Mouse (Mus musculus): ENCODE data around the gene Vash2.
A peak's percentile ranks its signal among the peaks of the same experiment; 100 is the strongest.
"Not testable (repeated sequence)": the region's sequence is repeated elsewhere in the genome, so short reads cannot be mapped to it uniquely, and the experiment has no call there.

Gene Vash2

GRCm38 (mm10) chr1:190927751-190928369, 51.2 kb downstream of the Vash2 start:
- DNase-seq (ENCODE audit: low spot score in 2 of 2): no peak

GRCm38 (mm10) chr1:190927311-190927710, 51.8 kb downstream of the Vash2 start:
- DNase-seq (ENCODE audit: low spot score in 2 of 2): no peak

GRCm38 (mm10) chr1:190924812-190925211, 54.3 kb downstream of the Vash2 start, which contains the start of gene Angel2:
Gene Angel2 (plus strand): TSS chr1:190925112.
- DNase-seq (ENCODE audit: low spot score in 2 of 2): not testable (repeated sequence)

GRCm38 (mm10) chr1:190919725-190920469, 59.2 kb downstream of the Vash2 start:
- no peak for DNase-seq (ENCODE audit: low spot score in 2 of 2)

GRCm38 (mm10) chr1:190918938-190919337, 60.2 kb downstream of the Vash2 start:
- peak; percentile 57 to 79 for DNase-seq (ENCODE audit: low spot score in 2 of 2)

GRCm38 (mm10) chr1:190912623-190913022, 66.5 kb downstream of the Vash2 start:
- DNase-seq (ENCODE audit: low spot score in 2 of 2): no peak

GRCm38 (mm10) chr1:190911415-190912123, 67.5 kb downstream of the Vash2 start, which contains the start of gene Rps6kc1:
Gene Rps6kc1 (minus strand): TSS chr1:190911770.
- DNase-seq (ENCODE audit: low spot score in 2 of 2): peak; percentile 76 to 77

GRCm38 (mm10) chr1:190910836-190911235, 68.3 kb downstream of the Vash2 start:
- peak in 1 of 2 experiments; percentile 25 for DNase-seq (ENCODE audit: low spot score in 2 of 2)

- DNase-seq (ENCODE audit: low spot score in 2 of 2): no peak
Measured at GRCm38 (mm10) chr1:190904714-190905113, 74.4 kb downstream of the Vash2 start.

GRCm38 (mm10) chr1:190904136-190904535, 75.0 kb downstream of the Vash2 start:
- no peak for DNase-seq (ENCODE audit: low spot score in 2 of 2)

- no peak for DNase-seq (ENCODE audit: low spot score in 2 of 2)
Measured at GRCm38 (mm10) chr1:190901082-190901481, 78.0 kb downstream of the Vash2 start.

- no peak for DNase-seq (ENCODE audit: low spot score in 2 of 2)
Measured at GRCm38 (mm10) chr1:190898899-190899575, 80.1 kb downstream of the Vash2 start.

- no peak for DNase-seq (ENCODE audit: low spot score in 2 of 2)
Measured at GRCm38 (mm10) chr1:190898186-190898585, 80.9 kb downstream of the Vash2 start.

Measured in right cerebral cortex, postnatal 36 days (tissue).